Mouse (Mus musculus) forebrain, embryonic 16.5 days (tissue): ENCODE measurements around the gene Glmn. TPM values are rescaled to one million over a fixed set of nuclear protein-coding genes. Genes with fewer than 3 reads are reported as not detected.

Experiments
- ATAC-seq: fragments of 200-750 bp; cut with Nextera tagmentation; 2 replicates; pipeline ENCODE4 v1.8.0; 2017; ENCODE audit warnings: mild to moderate bottlenecking, moderate library complexity
- H3K27ac ChIP-seq: fragments of 300-500 bp; sonication (generic); 2 replicates; pipeline ENCODE4 v1.5.1; 2014; ENCODE audit warnings: low read length, control low read depth
- H3K27me3 ChIP-seq: fragments of 300-500 bp; sonication (generic); replicated peaks from 2 replicates; pipeline ENCODE4 v1.6.1; 2014; ENCODE audit warnings: low read length; ENCODE audit not compliant: control insufficient read depth, insufficient read depth
- H3K36me3 ChIP-seq: fragments of 300-500 bp; sonication (generic); 2 replicates; pipeline ENCODE4 v1.6.1; 2014; ENCODE audit not compliant: control insufficient read depth, insufficient read depth
- H3K4me1 ChIP-seq: fragments of 300-500 bp; sonication (generic); replicated peaks from 2 replicates; pipeline ENCODE4 v1.6.1; 2014; ENCODE audit warnings: low read length; ENCODE audit not compliant: control insufficient read depth, insufficient read depth
- H3K4me2 ChIP-seq: fragments of 300-500 bp; sonication (generic); 2 replicates; pipeline ENCODE4 v1.6.1; 2014; ENCODE audit warnings: mild to moderate bottlenecking, low read length, control low read depth
- H3K4me3 ChIP-seq: fragments of 300-500 bp; sonication (generic); replicated peaks from 2 replicates; pipeline ENCODE4 v1.5.1; 2014; ENCODE audit warnings: mild to moderate bottlenecking, low read length, control low read depth
- H3K9ac ChIP-seq: fragments of 300-500 bp; sonication (generic); replicated peaks from 2 replicates; pipeline ENCODE4 v1.6.1; 2014; ENCODE audit warnings: low read depth, low read length, control low read depth
- H3K9me3 ChIP-seq: fragments of 300-500 bp; sonication (generic); 2 replicates; pipeline ENCODE4 v1.6.1; 2016; ENCODE audit warnings: low read length; ENCODE audit not compliant: control insufficient read depth
- WGBS: fragments of 180-500 bp; shearing (Covaris S2); extraction: QIAGEN DNeasy Blood & Tissue Kit; methylation state at CpG from one replicate; pipeline ENCODE4 v1.1.7; 2014; 5-methylcytosine and 5-hydroxymethylcytosine counted together
- polyA plus RNA-seq: library from polyadenylated mRNA; unstranded; fragments of >200 nt; fragmentation: Nextera tagmentation; extraction: Ambion mirVana; gene quantifications from 2 replicates; pipeline ENCODE4 v1.2.1, GENCODE M21; 2015

The Glmn gene
- polyA plus RNA-seq, 1 experiment from 2014 or later = 34.1 TPM

GRCm38 (mm10) chr5:107528856-107529255 is 68.8 kb downstream of the Glmn start:
- ATAC-seq = no peak
- H3K4me2 ChIP-seq = no peak overlapping the region
- WGBS = 92% methylated on average over 3 of the region's 3 CpGs

GRCm38 (mm10) chr5:107524281-107524680 is 73.4 kb downstream of the Glmn start:
- no peak for ATAC-seq
- Histone ChIP-seq H3K27me3 (no peaks in the 10 kb centered on the region), H3K36me3 (no peaks in the 10 kb centered on the region), H3K9ac (no peak overlapping the region), H3K4me2 (no peak overlapping the region), H3K27ac (no peak overlapping the region), H3K9me3 (no peaks in the 10 kb centered on the region), H3K4me3 (no peak overlapping the region), H3K4me1 (no peaks in the 10 kb centered on the region)
- 87% methylated on average over 10 of the region's 10 CpGs for WGBS

More at GRCm38 (mm10) chr5:107528856-107529255, 68.8 kb downstream of the Glmn start:
- no peaks in the 10 kb centered on the region for H3K9me3 ChIP-seq
- no peaks in the 10 kb centered on the region for H3K36me3 ChIP-seq
- no peak overlapping the region for H3K27ac ChIP-seq
- no peak overlapping the region for H3K9ac ChIP-seq
- no peak overlapping the region for H3K4me3 ChIP-seq
- no peaks in the 10 kb centered on the region for H3K4me1 ChIP-seq
- no peaks in the 10 kb centered on the region for H3K27me3 ChIP-seq

- Histone ChIP-seq H3K4me3 (no peak overlapping the region), H3K9me3 (no peaks in the 10 kb centered on the region), H3K4me2 (no peak overlapping the region), H3K9ac (no peak overlapping the region), H3K27ac (no peak overlapping the region), H3K4me1 (no peaks in the 10 kb centered on the region), H3K27me3 (no peaks in the 10 kb centered on the region), H3K36me3 (no peaks in the 10 kb centered on the region)
- WGBS = 77% methylated on average over 7 of the region's 7 CpGs
- no peak for ATAC-seq
These were observed 75.8 kb downstream of the Glmn start for GRCm38 (mm10) chr5:107521897-107522296.

GRCm38 (mm10) chr5:107521386-107521785 is 76.3 kb downstream of the Glmn start:
- no peak overlapping the region for H3K4me2 ChIP-seq
- no peak overlapping the region for H3K4me3 ChIP-seq
- H3K4me1 ChIP-seq = no peaks in the 10 kb centered on the region
- ATAC-seq = no peak
- H3K36me3 ChIP-seq = no peaks in the 10 kb centered on the region
- H3K9me3 ChIP-seq = no peaks in the 10 kb centered on the region
- WGBS = 91% methylated on average over 6 of the region's 6 CpGs
- H3K27me3 ChIP-seq = no peaks in the 10 kb centered on the region
- no peak overlapping the region for H3K9ac ChIP-seq
- no peak overlapping the region for H3K27ac ChIP-seq

GRCm38 (mm10) chr5:107518602-107519001 is 79.1 kb downstream of the Glmn start:
- Histone ChIP-seq H3K36me3 (no peaks in the 10 kb centered on the region), H3K9ac (no peak overlapping the region), H3K4me3 (no peak overlapping the region), H3K9me3 (no peaks in the 10 kb centered on the region), H3K27ac (no peak overlapping the region), H3K4me2 (no peak overlapping the region), H3K27me3 (no peaks in the 10 kb centered on the region), H3K4me1 (no peaks in the 10 kb centered on the region)
- 78% methylated on average over 4 of the region's 4 CpGs for WGBS
- peak; percentile 40; the same call in 1 of the 2 replicates for ATAC-seq

GRCm38 (mm10) chr5:107516087-107516486 is 81.6 kb downstream of the Glmn start:
- H3K27me3 ChIP-seq = no peaks in the 10 kb centered on the region
- no peaks in the 10 kb centered on the region for H3K9me3 ChIP-seq
- peaks cover 4% of the 10 kb centered on the region; the same call in 1 of the 2 replicates for H3K36me3 ChIP-seq
- H3K4me2 ChIP-seq = no peak overlapping the region
- no peak overlapping the region for H3K9ac ChIP-seq
- no peak overlapping the region for H3K27ac ChIP-seq
- no peak overlapping the region for H3K4me3 ChIP-seq
- WGBS = 93% methylated on average over 1 of the region's 1 CpGs
- no peak for ATAC-seq
- H3K4me1 ChIP-seq = no peaks in the 10 kb centered on the region

- H3K27me3 ChIP-seq = no peaks in the 10 kb centered on the region
- no peak for ATAC-seq
- H3K36me3 ChIP-seq = peaks cover 4% of the 10 kb centered on the region; the same call in 1 of the 2 replicates
- WGBS = 98% methylated on average over 3 of the region's 3 CpGs
- H3K4me3 ChIP-seq = no peak overlapping the region
- no peaks in the 10 kb centered on the region for H3K4me1 ChIP-seq
- H3K4me2 ChIP-seq = no peak overlapping the region
- no peak overlapping the region for H3K27ac ChIP-seq
- no peaks in the 10 kb centered on the region for H3K9me3 ChIP-seq
- no peak overlapping the region for H3K9ac ChIP-seq
These were observed 82.2 kb downstream of the Glmn start for GRCm38 (mm10) chr5:107515453-107515852.

GRCm38 (mm10) chr5:107513583-107513982 is 84.1 kb downstream of the Glmn start:
- H3K9me3 ChIP-seq = no peaks in the 10 kb centered on the region
- peaks cover 4% of the 10 kb centered on the region; the same call in 1 of the 2 replicates for H3K36me3 ChIP-seq
- peak; percentile 58 for ATAC-seq
- no peak overlapping the region for H3K4me3 ChIP-seq
- no peaks in the 10 kb centered on the region for H3K4me1 ChIP-seq
- no peak overlapping the region for H3K9ac ChIP-seq
- H3K27ac ChIP-seq = no peak overlapping the region
- H3K27me3 ChIP-seq = no peaks in the 10 kb centered on the region
- no peak overlapping the region for H3K4me2 ChIP-seq
- 52% methylated on average over 7 of the region's 7 CpGs for WGBS

- Histone ChIP-seq H3K27ac (no peak overlapping the region), H3K9me3 (no peaks in the 10 kb centered on the region), H3K4me1 (no peaks in the 10 kb centered on the region), H3K36me3 (peaks cover 12% of the 10 kb centered on the region; the same call in 1 of the 2 replicates), H3K27me3 (no peaks in the 10 kb centered on the region), H3K4me3 (no peak overlapping the region), H3K9ac (no peak overlapping the region), H3K4me2 (no peak overlapping the region)
- WGBS = 68% methylated on average over 2 of the region's 2 CpGs
- no peak for ATAC-seq
These were observed 86.4 kb downstream of the Glmn start for GRCm38 (mm10) chr5:107511326-107511725.

- no peak overlapping the region for H3K4me2 ChIP-seq
- H3K9me3 ChIP-seq = no peaks in the 10 kb centered on the region
- peaks cover 14% of the 10 kb centered on the region; the same call in 1 of the 2 replicates for H3K36me3 ChIP-seq
- H3K4me1 ChIP-seq = no peaks in the 10 kb centered on the region
- H3K27me3 ChIP-seq = no peaks in the 10 kb centered on the region
- 90% methylated on average over 10 of the region's 10 CpGs for WGBS
- no peak overlapping the region for H3K4me3 ChIP-seq
- no peak for ATAC-seq
- no peak overlapping the region for H3K27ac ChIP-seq
- H3K9ac ChIP-seq = no peak overlapping the region
These were observed 87.2 kb downstream of the Glmn start for GRCm38 (mm10) chr5:107510503-107510902.
